Comparison of ENCODE assay signal across 13 mouse cellular contexts in genomic region chr7:117918206-117918995, GRCm38 (mm10).
DNase-seq lines count a peak whose midpoint lies in the region.
"Had no signal": no experiment of that assay in that cellular context is flagged by ENCODE, and none has a peak within 500 bp of the region (broad histone marks: within the 10 kb centered on the region; RNA-seq: fewer than 3 reads in every experiment).

No protein-coding gene starts in this region.

- intact Hi-C loops in left cerebral cortex, postnatal 25 days (cut with DNase I), result loop anchor here (1.0 to 10.0 kb wide), 2 partner anchors 246 to 814 kb away; no protein-coding TSS in a partner anchor

- DNase-seq in layer of hippocampus, adult 11-12 months (ENCODE audit: low spot score), result peak; percentile 47
- DNase-seq in layer of hippocampus, postnatal 10 days (ENCODE audit: low spot score in 2 of 2), result no peak
- DNase-seq in layer of hippocampus, adult 9-10 months (ENCODE audit: low spot score), result peak; percentile 31
- DNase-seq in left cerebral cortex, postnatal 25 days (ENCODE audit: low spot score in 2 of 2), result peak; percentile 49 to 93
- DNase-seq in right cerebral cortex, postnatal 4 days, result peak; percentile 16
- no peak for DNase-seq in adrenal gland, postnatal 25 days
- DNase-seq in kidney, postnatal 4 days, result no peak
- DNase-seq in adrenal gland, postnatal 10 days, result no peak
- DNase-seq: adrenal gland, adult 2 months; cerebellum, adult 11-12 months; heart, adult 18-20 months; kidney, adult 18-20 months; midbrain, embryonic 14.5 days had no signal

Comparison
In these comparisons a context has a peak if more than half of its experiments do, and no peak if none do; other contexts are left out.
1. DNase-seq: peak in layer of hippocampus, adult 11-12 months (single experiment), layer of hippocampus, adult 9-10 months (single experiment), left cerebral cortex, postnatal 25 days (2 of 2) and right cerebral cortex, postnatal 4 days (single experiment); none in layer of hippocampus, postnatal 10 days (0 of 2), adrenal gland, postnatal 25 days (single experiment), kidney, postnatal 4 days (0 of 2) and adrenal gland, postnatal 10 days (single experiment).